Mouse (Mus musculus): Measurements from ENCODE around the gene Cdkal1. TPM values are rescaled to one million over a fixed set of nuclear protein-coding genes. Genes with fewer than 3 reads are reported as not detected.

Cdkal1 gene
- total RNA-seq, 1 experiment: 20.8 TPM

DNA sequence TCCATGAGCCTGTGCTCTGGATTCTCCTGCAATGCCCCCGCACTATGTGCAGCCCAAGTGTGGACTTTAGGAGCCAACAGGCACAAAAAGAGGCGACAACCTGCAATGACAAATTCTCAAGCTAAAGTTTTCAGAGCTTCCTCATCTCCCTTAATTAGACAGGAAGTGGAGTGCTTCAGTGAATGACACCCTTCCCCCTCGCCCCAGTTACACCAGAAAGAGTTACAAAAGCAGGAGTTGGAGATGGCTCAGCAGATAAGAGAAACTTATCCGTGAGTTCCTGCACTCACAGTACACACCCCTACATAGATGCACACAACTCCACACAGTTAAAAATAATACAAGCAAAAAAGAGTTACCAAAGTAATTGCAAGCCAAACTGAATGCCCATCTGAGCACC lies 620.4 kb downstream of the Cdkal1 start:
- in situ Hi-C loops (cut with MboI; ENCODE audit: low sequenced_read_pairs in 2 of 2, unreplicated experiment in 2 of 2): no loop called here
- TF ChIP-seq ZNF384 (IDR thresholded peaks at IDR 0.05; ENCODE audit: low read depth, low read length) (no peak), HCFC1 (IDR thresholded peaks at IDR 0.05; ENCODE audit: borderline replicate concordance, insufficient read depth, low read length) (no peak), ZC3H11A (IDR thresholded peaks at IDR 0.05; ENCODE audit: borderline replicate concordance, low read depth, low read length) (no peak), MAFK (IDR thresholded peaks at IDR 0.05; ENCODE audit: insufficient read depth, low read depth, low read length) (no peak), CHD2 (IDR thresholded peaks at IDR 0.05; ENCODE audit: low read depth, low read length) (no peak)
- Histone ChIP-seq H3K4me1 (ENCODE audit: control insufficient read depth in 2 of 2, insufficient read depth in 2 of 2, low read length in 2 of 2, poor library complexity in 1 of 2) (no peaks in the 10 kb centered on the region), H3K27ac (ENCODE audit: insufficient read depth, low read depth, low read length, poor library complexity, severe bottlenecking) (no peak overlapping the region), H3K9me3 (ENCODE audit: control insufficient read depth, insufficient read depth, low read depth, low read length) (peaks cover 6% of the 10 kb centered on the region; the same call in 1 of the 2 replicates), H3K9ac (ENCODE audit: insufficient read depth, low read depth, low read length, poor library complexity, severe bottlenecking) (no peak overlapping the region), H3K36me3 (ENCODE audit: control insufficient read depth, insufficient read depth, low read length, poor library complexity, severe bottlenecking) (no peaks in the 10 kb centered on the region), H3K4me3 (ENCODE audit: insufficient read depth in 1 of 2, low read depth in 1 of 2, low read length in 2 of 2, poor library complexity in 1 of 2, severe bottlenecking in 1 of 2) (no peak overlapping the region)
- no peak for DNase-seq (ENCODE audit: low read depth, low spot score)

DNA sequence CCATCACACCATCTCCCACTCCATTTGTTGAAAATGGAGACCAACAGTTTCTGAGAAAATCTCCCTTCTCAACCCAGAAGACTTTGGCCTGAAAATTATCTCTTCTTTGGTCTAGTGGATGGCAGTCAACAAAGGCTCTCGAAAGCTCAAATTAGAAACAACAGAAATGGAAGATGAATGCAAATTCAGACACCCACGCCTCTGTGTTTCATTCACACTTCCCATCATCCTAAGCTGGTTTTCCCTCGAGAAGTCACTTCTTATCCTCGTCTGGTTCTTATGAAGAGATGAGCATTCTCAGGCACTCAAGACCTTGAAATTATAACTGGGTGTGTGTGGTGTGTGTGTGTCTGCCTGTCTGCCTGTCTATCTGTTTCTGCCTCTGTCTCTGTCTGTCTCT lies 621.0 kb downstream of the Cdkal1 start:
- Histone ChIP-seq H3K9ac (ENCODE audit: insufficient read depth, low read depth, low read length, poor library complexity, severe bottlenecking) (no peak overlapping the region), H3K36me3 (ENCODE audit: control insufficient read depth, insufficient read depth, low read length, poor library complexity, severe bottlenecking) (no peaks in the 10 kb centered on the region), H3K9me3 (ENCODE audit: control insufficient read depth, insufficient read depth, low read depth, low read length) (peaks cover 6% of the 10 kb centered on the region; the same call in 1 of the 2 replicates), H3K4me1 (ENCODE audit: control insufficient read depth in 2 of 2, insufficient read depth in 2 of 2, low read length in 2 of 2, poor library complexity in 1 of 2) (no peaks in the 10 kb centered on the region), H3K27ac (ENCODE audit: insufficient read depth, low read depth, low read length, poor library complexity, severe bottlenecking) (no peak overlapping the region), H3K4me3 (ENCODE audit: insufficient read depth in 1 of 2, low read depth in 1 of 2, low read length in 2 of 2, poor library complexity in 1 of 2, severe bottlenecking in 1 of 2) (no peak overlapping the region)
- in situ Hi-C loops (cut with MboI; ENCODE audit: low sequenced_read_pairs in 2 of 2, unreplicated experiment in 2 of 2): no loop called here
- TF ChIP-seq ZNF384 (IDR thresholded peaks at IDR 0.05; ENCODE audit: low read depth, low read length): no peak
- no peak for TF ChIP-seq ZC3H11A (IDR thresholded peaks at IDR 0.05; ENCODE audit: borderline replicate concordance, low read depth, low read length)
- no peak for TF ChIP-seq HCFC1 (IDR thresholded peaks at IDR 0.05; ENCODE audit: borderline replicate concordance, insufficient read depth, low read length)
- TF ChIP-seq CHD2 (IDR thresholded peaks at IDR 0.05; ENCODE audit: low read depth, low read length): no peak
- TF ChIP-seq MAFK (IDR thresholded peaks at IDR 0.05; ENCODE audit: insufficient read depth, low read depth, low read length): no peak
- DNase-seq (ENCODE audit: low read depth, low spot score): no peak

DNA sequence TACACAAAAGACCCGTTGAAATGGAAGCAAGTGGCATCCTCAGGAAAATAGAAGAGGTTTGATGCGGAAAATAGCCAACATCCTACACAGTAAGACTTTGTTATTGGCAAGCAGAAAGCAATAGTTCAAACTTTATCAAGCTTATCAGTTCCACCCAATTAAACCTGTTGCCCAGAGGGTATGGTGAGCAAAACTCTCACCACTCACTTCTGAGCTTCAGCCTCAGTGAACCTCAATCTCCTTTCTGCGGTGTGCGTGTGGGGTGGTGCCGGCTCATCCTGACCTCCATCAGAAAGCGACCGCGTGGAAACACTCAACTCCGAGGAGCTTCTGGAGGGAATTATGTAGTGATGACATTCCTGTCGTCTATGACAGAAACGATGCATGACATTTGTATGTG lies 621.5 kb downstream of the Cdkal1 start:
- Histone ChIP-seq H3K9me3 (ENCODE audit: control insufficient read depth, insufficient read depth, low read depth, low read length) (peaks cover 6% of the 10 kb centered on the region; the same call in 1 of the 2 replicates), H3K36me3 (ENCODE audit: control insufficient read depth, insufficient read depth, low read length, poor library complexity, severe bottlenecking) (no peaks in the 10 kb centered on the region), H3K4me1 (ENCODE audit: control insufficient read depth in 2 of 2, insufficient read depth in 2 of 2, low read length in 2 of 2, poor library complexity in 1 of 2) (no peaks in the 10 kb centered on the region), H3K9ac (ENCODE audit: insufficient read depth, low read depth, low read length, poor library complexity, severe bottlenecking) (no peak overlapping the region), H3K27ac (ENCODE audit: insufficient read depth, low read depth, low read length, poor library complexity, severe bottlenecking) (no peak overlapping the region), H3K4me3 (ENCODE audit: insufficient read depth in 1 of 2, low read depth in 1 of 2, low read length in 2 of 2, poor library complexity in 1 of 2, severe bottlenecking in 1 of 2) (no peak overlapping the region)
- DNase-seq (ENCODE audit: low read depth, low spot score): no peak
- in situ Hi-C loops (cut with MboI; ENCODE audit: low sequenced_read_pairs in 2 of 2, unreplicated experiment in 2 of 2): no loop called here
- no peak for TF ChIP-seq HCFC1 (IDR thresholded peaks at IDR 0.05; ENCODE audit: borderline replicate concordance, insufficient read depth, low read length)
- no peak for TF ChIP-seq CHD2 (IDR thresholded peaks at IDR 0.05; ENCODE audit: low read depth, low read length)
- TF ChIP-seq ZNF384 (IDR thresholded peaks at IDR 0.05; ENCODE audit: low read depth, low read length): no peak
- no peak for TF ChIP-seq ZC3H11A (IDR thresholded peaks at IDR 0.05; ENCODE audit: borderline replicate concordance, low read depth, low read length)
- no peak for TF ChIP-seq MAFK (IDR thresholded peaks at IDR 0.05; ENCODE audit: insufficient read depth, low read depth, low read length)

DNA sequence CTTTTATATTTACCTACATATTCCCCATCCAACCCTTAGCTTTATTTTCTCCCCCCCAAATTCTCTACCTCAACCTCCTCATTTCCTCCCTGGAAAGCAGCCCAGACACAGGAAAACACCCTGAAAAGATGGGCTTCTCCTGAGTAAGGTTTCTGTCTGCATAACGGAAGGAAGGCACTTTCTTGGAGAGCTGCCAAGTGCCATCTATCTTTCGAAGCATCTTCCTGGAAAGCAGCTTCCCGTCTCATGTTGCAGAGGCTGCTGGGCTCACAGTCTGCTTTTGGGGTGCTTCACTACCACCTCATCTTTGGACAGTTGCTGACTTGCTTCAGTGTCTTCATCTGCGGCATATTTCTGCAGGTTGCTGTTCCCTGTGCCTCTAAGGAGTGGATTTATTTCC lies 622.8 kb downstream of the Cdkal1 start:
- DNase-seq (ENCODE audit: low read depth, low spot score): no peak
- H3K27ac ChIP-seq (ENCODE audit: insufficient read depth, low read depth, low read length, poor library complexity, severe bottlenecking): no peak overlapping the region
- H3K4me1 ChIP-seq (ENCODE audit: control insufficient read depth in 2 of 2, insufficient read depth in 2 of 2, low read length in 2 of 2, poor library complexity in 1 of 2): no peaks in the 10 kb centered on the region
- H3K4me3 ChIP-seq (ENCODE audit: insufficient read depth in 1 of 2, low read depth in 1 of 2, low read length in 2 of 2, poor library complexity in 1 of 2, severe bottlenecking in 1 of 2): no peak overlapping the region
- TF ChIP-seq MAFK (IDR thresholded peaks at IDR 0.05; ENCODE audit: insufficient read depth, low read depth, low read length) (no peak), HCFC1 (IDR thresholded peaks at IDR 0.05; ENCODE audit: borderline replicate concordance, insufficient read depth, low read length) (no peak), ZNF384 (IDR thresholded peaks at IDR 0.05; ENCODE audit: low read depth, low read length) (no peak), CHD2 (IDR thresholded peaks at IDR 0.05; ENCODE audit: low read depth, low read length) (no peak), ZC3H11A (IDR thresholded peaks at IDR 0.05; ENCODE audit: borderline replicate concordance, low read depth, low read length) (no peak)
- H3K9ac ChIP-seq (ENCODE audit: insufficient read depth, low read depth, low read length, poor library complexity, severe bottlenecking): no peak overlapping the region
- no peaks in the 10 kb centered on the region for H3K36me3 ChIP-seq (ENCODE audit: control insufficient read depth, insufficient read depth, low read length, poor library complexity, severe bottlenecking)
- peaks cover 6% of the 10 kb centered on the region; the same call in 1 of the 2 replicates for H3K9me3 ChIP-seq (ENCODE audit: control insufficient read depth, insufficient read depth, low read depth, low read length)
- in situ Hi-C loops (cut with MboI; ENCODE audit: low sequenced_read_pairs in 2 of 2, unreplicated experiment in 2 of 2): no loop called here

DNA sequence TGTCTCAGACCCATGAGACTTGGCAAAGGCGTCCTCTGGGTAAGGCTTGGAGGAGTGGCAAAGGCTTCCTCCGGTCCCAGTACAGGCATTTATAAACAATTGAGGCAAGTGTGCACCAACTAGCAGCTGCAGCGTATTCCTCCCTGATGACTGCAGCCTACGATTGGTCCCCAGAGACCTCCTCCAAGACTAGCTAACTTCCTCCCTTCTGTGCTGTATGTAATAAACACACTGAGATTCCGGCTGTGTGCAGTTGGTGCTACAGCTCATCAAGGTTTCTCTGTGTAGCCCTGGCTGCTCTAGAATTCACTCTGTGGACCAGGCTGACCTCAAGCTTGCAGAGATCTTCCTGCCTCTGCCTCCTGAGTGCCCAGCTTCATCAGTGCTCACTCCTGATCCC lies 630.7 kb downstream of the Cdkal1 start:
- TF ChIP-seq MAFK (IDR thresholded peaks at IDR 0.05; ENCODE audit: insufficient read depth, low read depth, low read length): no peak
- no peak for TF ChIP-seq HCFC1 (IDR thresholded peaks at IDR 0.05; ENCODE audit: borderline replicate concordance, insufficient read depth, low read length)
- TF ChIP-seq ZNF384 (IDR thresholded peaks at IDR 0.05; ENCODE audit: low read depth, low read length): no peak
- TF ChIP-seq ZC3H11A (IDR thresholded peaks at IDR 0.05; ENCODE audit: borderline replicate concordance, low read depth, low read length): no peak
- TF ChIP-seq CHD2 (IDR thresholded peaks at IDR 0.05; ENCODE audit: low read depth, low read length): no peak
- no peaks in the 10 kb centered on the region for H3K36me3 ChIP-seq (ENCODE audit: control insufficient read depth, insufficient read depth, low read length, poor library complexity, severe bottlenecking)
- H3K4me1 ChIP-seq (ENCODE audit: control insufficient read depth in 2 of 2, insufficient read depth in 2 of 2, low read length in 2 of 2, poor library complexity in 1 of 2): no peaks in the 10 kb centered on the region
- no peak overlapping the region for H3K27ac ChIP-seq (ENCODE audit: insufficient read depth, low read depth, low read length, poor library complexity, severe bottlenecking)
- H3K4me3 ChIP-seq (ENCODE audit: insufficient read depth in 1 of 2, low read depth in 1 of 2, low read length in 2 of 2, poor library complexity in 1 of 2, severe bottlenecking in 1 of 2): no peak overlapping the region
- in situ Hi-C loops (cut with MboI; ENCODE audit: low sequenced_read_pairs in 2 of 2, unreplicated experiment in 2 of 2): no loop called here
- no peaks in the 10 kb centered on the region for H3K9me3 ChIP-seq (ENCODE audit: control insufficient read depth, insufficient read depth, low read depth, low read length)
- no peak overlapping the region for H3K9ac ChIP-seq (ENCODE audit: insufficient read depth, low read depth, low read length, poor library complexity, severe bottlenecking)
- no peak for DNase-seq (ENCODE audit: low read depth, low spot score)

Data from ES-E14 (cell line).